Mouse (Mus musculus) lung, embryonic 14.5 days (tissue): ENCODE data around the gene Col6a1. TPM values are rescaled to one million over a fixed set of nuclear protein-coding genes. Genes with fewer than 3 reads are reported as not detected.
A peak's percentile ranks its signal among the peaks of the same experiment; 100 is the strongest.

ENCODE experiments used
- ATAC-seq: fragments of 200-750 bp; cut with Nextera tagmentation; 2 replicates; pipeline ENCODE4 v1.8.0; 2017; ENCODE audit warnings: mild to moderate bottlenecking, moderate TSS enrichment, moderate library complexity; ENCODE audit not compliant: insufficient read depth
- DNase-seq: peaks from one replicate; pipeline ENCODE4 v3.0.0-alpha.2; 2015
- H3K27ac ChIP-seq: fragments of 300-500 bp; sonication (generic); 2 replicates; pipeline ENCODE4 v1.5.1; 2014; ENCODE audit warnings: low read depth, mild to moderate bottlenecking, moderate library complexity
- H3K27me3 ChIP-seq: fragments of 300-500 bp; sonication (generic); 2 replicates; pipeline ENCODE4 v1.6.1; 2014; ENCODE audit warnings: low read length, control low read depth; ENCODE audit not compliant: insufficient read depth
- H3K36me3 ChIP-seq: fragments of 300-500 bp; sonication (generic); 2 replicates; pipeline ENCODE4 v1.6.1; 2014; ENCODE audit warnings: control low read depth; ENCODE audit not compliant: insufficient read depth
- H3K4me1 ChIP-seq: fragments of 300-500 bp; sonication (generic); 2 replicates; pipeline ENCODE4 v1.6.1; 2014; ENCODE audit warnings: antibody characterized with exemption, control low read depth; ENCODE audit not compliant: insufficient read depth
- H3K4me2 ChIP-seq: fragments of 300-500 bp; sonication (generic); 2 replicates; pipeline ENCODE4 v1.6.1; 2014; ENCODE audit warnings: mild to moderate bottlenecking
- H3K4me3 ChIP-seq: fragments of 300-500 bp; sonication (generic); 2 replicates; pipeline ENCODE4 v1.5.1; 2014; ENCODE audit warnings: low read depth, low read length
- H3K9ac ChIP-seq: fragments of 300-500 bp; sonication (generic); 2 replicates; pipeline ENCODE4 v1.6.1; 2014
- H3K9me3 ChIP-seq: fragments of 300-500 bp; sonication (generic); 2 replicates; pipeline ENCODE4 v1.6.1; 2016; ENCODE audit warnings: low read depth, low read length, control low read depth
- CTCF ChIP-seq: IDR thresholded peaks from 2 replicates; pipeline ENCODE4 v1.5.1; 2016; ENCODE audit warnings: antibody characterized with exemption, low read depth
- WGBS: fragments of 180-500 bp; shearing (Covaris S2); extraction: QIAGEN DNeasy Blood & Tissue Kit; methylation state at CpG from one replicate; pipeline ENCODE4 v1.1.7; 2014; 5-methylcytosine and 5-hydroxymethylcytosine counted together
- polyA plus RNA-seq: library from polyadenylated mRNA; unstranded; fragments of >200 nt; fragmentation: Nextera tagmentation; extraction: Ambion mirVana; gene quantifications from 2 replicates; pipeline ENCODE4 v1.2.1, GENCODE M21; 2014

Gene Col6a1
- polyA plus RNA-seq, 1 experiment from 2014 or later: 215 TPM

DNA sequence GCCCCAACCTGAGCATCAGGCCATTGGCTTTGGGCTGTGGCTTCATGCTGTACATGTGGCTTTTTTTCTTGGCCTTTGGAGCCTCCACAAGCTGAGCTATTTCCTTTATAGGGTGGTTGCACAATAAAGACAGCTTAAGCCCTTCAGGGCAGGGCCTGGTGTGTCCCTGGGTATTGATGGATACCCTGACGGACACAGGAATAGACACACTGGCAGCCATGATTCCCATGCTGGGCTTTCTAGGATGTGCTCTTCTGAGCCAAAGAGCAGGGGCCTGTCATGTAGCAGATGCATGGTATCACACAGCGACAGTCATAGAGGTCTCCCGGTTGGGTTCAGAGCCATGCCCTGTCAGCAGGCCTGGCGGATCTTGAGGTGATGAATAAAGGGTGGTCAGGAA, 898 bp upstream of the Col6a1 start:
- TF ChIP-seq CTCF: no peak
- Histone ChIP-seq H3K4me2 (no peak overlapping the region), H3K27ac (peak overlapping the region; percentile 68; the same call in 1 of the 2 replicates), H3K27me3 (no peaks in the 10 kb centered on the region), H3K4me3 (no peak overlapping the region), H3K4me1 (peaks cover 24% of the 10 kb centered on the region), H3K9me3 (no peaks in the 10 kb centered on the region), H3K9ac (no peak overlapping the region), H3K36me3 (peaks cover 18% of the 10 kb centered on the region)
- peak; percentile 4; the same call in 1 of the 2 replicates for ATAC-seq
- WGBS: 72% methylated on average over 4 of the region's 4 CpGs
- DNase-seq: peak; percentile 24

- peaks cover 17% of the 10 kb centered on the region for H3K4me1 ChIP-seq
- H3K36me3 ChIP-seq: peaks cover 33% of the 10 kb centered on the region
- WGBS: 73% methylated on average over 2 of the region's 2 CpGs
- no peaks in the 10 kb centered on the region for H3K9me3 ChIP-seq
- peak overlapping the region; percentile 68 for H3K27ac ChIP-seq
- DNase-seq: no peak
- peak overlapping the region; percentile 70 for H3K4me2 ChIP-seq
- no peaks in the 10 kb centered on the region for H3K27me3 ChIP-seq
- no peak for ATAC-seq
- peak overlapping the region; percentile 48 for H3K9ac ChIP-seq
- TF ChIP-seq CTCF: no peak
- H3K4me3 ChIP-seq: peak overlapping the region; percentile 35
Observed at GRCm38 (mm10) chr10:76725097-76725496, 871 bp downstream of the Col6a1 start.

- DNase-seq (no peak), ATAC-seq (no peak)
- peak overlapping the region; percentile 35 for H3K4me3 ChIP-seq
- no peaks in the 10 kb centered on the region for H3K27me3 ChIP-seq
- H3K27ac ChIP-seq: no peak overlapping the region
- peak overlapping the region; percentile 70 for H3K4me2 ChIP-seq
- no peak for TF ChIP-seq CTCF
- H3K36me3 ChIP-seq: peaks cover 39% of the 10 kb centered on the region
- H3K4me1 ChIP-seq: peaks cover 17% of the 10 kb centered on the region
- 35% methylated on average over 5 of the region's 5 CpGs for WGBS
- peak overlapping the region; percentile 48 for H3K9ac ChIP-seq
- no peaks in the 10 kb centered on the region for H3K9me3 ChIP-seq
Observed at GRCm38 (mm10) chr10:76724231-76724736, 1.7 kb downstream of the Col6a1 start.

DNA sequence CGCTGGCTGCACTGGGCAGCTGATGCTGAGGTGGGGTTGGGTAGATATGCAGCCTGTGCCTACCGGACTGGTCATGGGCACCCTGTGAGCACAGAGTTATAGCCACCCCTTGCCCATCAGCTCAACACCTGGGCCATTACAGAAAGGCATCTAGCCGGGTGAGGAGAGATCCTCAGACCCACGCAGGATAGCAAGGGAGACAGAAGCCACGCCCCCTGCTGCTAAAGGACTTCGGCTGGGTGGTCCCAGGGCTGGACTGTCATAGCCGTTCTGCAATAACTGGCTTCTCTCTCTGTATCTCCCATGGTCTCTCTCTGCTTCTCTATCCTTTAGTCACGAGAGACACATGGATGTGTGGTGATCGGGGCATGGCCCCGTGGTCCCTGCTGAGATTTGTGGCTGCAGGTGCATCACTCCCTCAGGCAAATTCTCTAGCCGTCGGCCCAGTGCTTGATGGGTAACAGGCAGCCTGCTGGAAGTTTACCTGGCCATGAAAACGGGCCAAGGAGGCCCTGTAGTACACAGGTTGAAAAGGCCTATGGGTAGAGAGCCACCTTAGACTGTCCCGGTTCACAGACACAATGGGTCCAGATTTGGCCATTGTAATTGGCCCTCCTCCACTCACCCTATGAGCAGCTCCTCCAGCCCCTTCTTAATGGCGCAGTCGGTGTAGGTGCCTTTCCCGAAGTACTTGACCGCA, 3.1 kb downstream of the Col6a1 start:
- Histone ChIP-seq H3K4me2 (no peak overlapping the region), H3K36me3 (peaks cover 48% of the 10 kb centered on the region), H3K4me1 (peaks cover 15% of the 10 kb centered on the region), H3K9ac (no peak overlapping the region), H3K4me3 (no peak overlapping the region), H3K27me3 (no peaks in the 10 kb centered on the region), H3K9me3 (no peaks in the 10 kb centered on the region), H3K27ac (no peak overlapping the region)
- WGBS: 84% methylated on average over 18 of the region's 18 CpGs
- ATAC-seq: no peak
- no peak for TF ChIP-seq CTCF
- no peak for DNase-seq

DNA sequence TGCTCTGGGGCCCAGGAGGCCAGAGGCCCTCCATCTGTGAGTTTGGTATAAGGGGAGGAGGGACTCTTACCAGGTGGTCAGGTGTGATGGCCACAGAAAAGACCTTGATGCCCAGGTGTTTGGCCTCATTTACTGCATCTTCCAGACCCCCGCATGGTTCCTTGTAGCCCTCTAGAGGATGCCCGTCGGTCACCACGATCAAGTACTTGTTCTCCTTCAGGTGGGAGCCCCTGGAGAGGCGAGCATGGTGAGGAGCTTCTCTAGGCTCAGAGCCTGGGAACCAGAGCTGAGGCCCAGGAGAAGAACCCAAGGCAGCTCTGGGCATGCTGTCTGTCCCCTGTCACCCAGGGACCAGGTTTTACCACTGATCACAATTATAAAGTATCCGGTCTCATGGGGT, 4.2 kb downstream of the Col6a1 start:
- Histone ChIP-seq H3K4me2 (no peak overlapping the region), H3K9me3 (no peaks in the 10 kb centered on the region), H3K27me3 (no peaks in the 10 kb centered on the region), H3K4me1 (peaks cover 5% of the 10 kb centered on the region; the same call in 1 of the 2 replicates), H3K9ac (no peak overlapping the region), H3K4me3 (no peak overlapping the region), H3K27ac (no peak overlapping the region), H3K36me3 (peaks cover 59% of the 10 kb centered on the region)
- no peak for DNase-seq
- ATAC-seq: no peak
- TF ChIP-seq CTCF: no peak
- 87% methylated on average over 6 of the region's 6 CpGs for WGBS

DNA sequence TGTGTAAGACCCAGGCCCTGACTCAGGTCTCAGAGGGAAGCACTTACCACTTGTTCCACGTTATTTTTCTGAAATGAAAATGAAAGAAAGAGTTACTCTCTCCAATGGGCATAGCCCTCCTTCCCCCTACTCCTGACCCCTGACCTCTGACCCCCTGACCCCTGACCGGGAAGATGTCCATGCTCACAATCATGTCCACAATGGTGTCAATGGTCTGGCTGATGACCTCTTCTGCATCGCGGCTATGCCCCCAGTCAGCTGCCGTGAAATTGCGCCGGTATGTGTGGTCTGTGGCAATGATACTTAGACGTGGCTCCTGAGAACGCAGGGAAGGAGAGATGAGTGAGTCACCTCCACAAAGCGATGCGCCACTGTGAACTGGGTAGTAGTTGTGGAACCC, 4.8 kb downstream of the Col6a1 start:
- H3K9ac ChIP-seq: no peak overlapping the region
- H3K27ac ChIP-seq: no peak overlapping the region
- H3K36me3 ChIP-seq: peaks cover 65% of the 10 kb centered on the region
- ATAC-seq: no peak
- no peaks in the 10 kb centered on the region for H3K27me3 ChIP-seq
- no peaks in the 10 kb centered on the region for H3K9me3 ChIP-seq
- DNase-seq: no peak
- no peak for TF ChIP-seq CTCF
- peaks cover 2% of the 10 kb centered on the region; the same call in 1 of the 2 replicates for H3K4me1 ChIP-seq
- no peak overlapping the region for H3K4me3 ChIP-seq
- H3K4me2 ChIP-seq: no peak overlapping the region
- 88% methylated on average over 11 of the region's 11 CpGs for WGBS

- Histone ChIP-seq H3K9ac (no peak overlapping the region), H3K27me3 (no peaks in the 10 kb centered on the region), H3K4me2 (no peak overlapping the region), H3K9me3 (no peaks in the 10 kb centered on the region), H3K27ac (no peak overlapping the region), H3K4me3 (no peak overlapping the region), H3K36me3 (peaks cover 86% of the 10 kb centered on the region), H3K4me1 (no peaks in the 10 kb centered on the region)
- ATAC-seq (no peak), DNase-seq (no peak)
- WGBS: 88% methylated on average over 4 of the region's 4 CpGs
- TF ChIP-seq CTCF: no peak
Observed at GRCm38 (mm10) chr10:76717631-76718030, 8.3 kb downstream of the Col6a1 start.
